Mouse (Mus musculus): ENCODE data around the gene Slc2a3.
"Not testable (repeated sequence)": the region's sequence is repeated elsewhere in the genome, so short reads cannot be mapped to it uniquely, and the experiment has no call there.

Gene Slc2a3

DNA sequence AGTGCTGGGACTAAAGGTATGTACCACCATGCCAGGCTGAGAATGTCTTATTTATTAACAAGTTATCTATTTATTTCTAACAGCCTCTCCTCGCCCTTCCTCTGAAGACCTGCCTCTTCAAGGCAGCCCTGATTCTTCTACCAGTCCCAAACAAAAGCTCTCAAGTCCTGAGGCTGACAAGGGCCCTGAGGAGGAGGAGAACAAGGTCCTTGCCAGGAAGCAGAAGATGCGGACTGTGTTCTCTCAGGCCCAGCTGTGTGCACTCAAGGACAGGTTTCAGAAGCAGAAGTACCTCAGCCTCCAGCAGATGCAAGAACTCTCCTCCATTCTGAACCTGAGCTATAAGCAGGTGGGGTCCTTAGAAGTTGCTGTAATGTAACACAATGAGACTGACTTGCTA lies 90.0 kb downstream of the Slc2a3 start:
- DNase-seq (ENCODE audit: low read depth, low spot score), result no peak

DNA sequence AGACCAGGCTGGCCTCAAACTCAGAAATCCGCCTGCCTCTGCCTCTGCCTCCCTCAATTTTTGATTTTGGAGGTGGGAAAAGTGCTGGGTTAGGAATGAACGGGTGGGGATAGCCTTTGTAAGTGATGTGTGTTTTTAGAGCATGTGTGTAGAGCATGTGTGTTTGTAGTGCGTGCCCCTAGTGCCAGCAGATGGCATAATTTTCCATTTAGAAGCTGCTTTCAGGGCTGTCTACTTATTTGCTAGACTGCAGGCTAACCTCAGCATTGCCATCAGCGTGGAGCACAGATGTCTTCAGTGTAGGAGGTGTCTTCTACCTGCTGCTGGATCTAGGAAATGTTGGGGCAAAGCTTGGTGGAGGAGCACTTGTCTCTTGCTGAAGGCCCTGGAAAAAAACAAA lies 92.6 kb downstream of the Slc2a3 start:
- no peak for DNase-seq (ENCODE audit: low read depth, low spot score)

DNA sequence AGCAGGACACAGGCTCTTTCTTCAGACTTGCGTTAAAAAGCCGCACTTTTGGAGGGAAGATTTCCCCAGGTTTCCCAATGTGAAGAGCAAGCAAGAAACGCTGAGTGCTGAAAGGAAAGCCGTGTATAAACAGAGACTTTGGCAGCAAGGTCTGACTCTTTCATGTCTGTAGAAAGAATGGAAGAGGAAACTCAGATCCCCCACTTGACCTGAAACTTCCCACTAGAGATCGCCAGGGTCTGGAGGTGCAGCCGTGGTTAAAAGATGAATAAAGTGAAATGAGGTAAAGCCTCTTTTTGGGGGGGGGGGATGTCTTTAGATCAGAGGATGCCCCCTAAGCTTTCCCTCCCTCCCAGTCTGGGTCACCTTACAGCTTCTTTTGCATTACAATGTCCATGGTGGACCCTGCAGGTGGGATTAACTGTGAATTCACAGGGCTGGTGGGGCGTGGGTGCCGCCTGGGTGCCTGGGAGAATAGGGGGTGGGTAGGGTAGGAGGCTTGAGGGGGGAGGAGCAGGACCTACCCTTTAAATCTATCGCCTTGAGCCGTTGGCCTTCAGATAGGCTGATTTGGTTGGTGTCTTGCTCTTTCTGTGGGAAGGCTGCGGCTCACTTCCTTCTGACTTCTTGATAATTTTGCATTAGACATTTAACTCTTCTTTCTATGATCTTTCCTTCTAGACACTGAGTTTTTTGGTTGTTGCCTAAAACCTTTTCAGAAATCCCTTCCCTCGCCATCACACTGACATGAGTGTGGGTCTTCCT lies 94.2 kb downstream of the Slc2a3 start, which contains the start of gene Nanog:
Gene Nanog (plus strand): TSS at position 454 of the 765 bp plus-strand sequence.
- DNase-seq (ENCODE audit: low read depth, low spot score), result no peak

DNA sequence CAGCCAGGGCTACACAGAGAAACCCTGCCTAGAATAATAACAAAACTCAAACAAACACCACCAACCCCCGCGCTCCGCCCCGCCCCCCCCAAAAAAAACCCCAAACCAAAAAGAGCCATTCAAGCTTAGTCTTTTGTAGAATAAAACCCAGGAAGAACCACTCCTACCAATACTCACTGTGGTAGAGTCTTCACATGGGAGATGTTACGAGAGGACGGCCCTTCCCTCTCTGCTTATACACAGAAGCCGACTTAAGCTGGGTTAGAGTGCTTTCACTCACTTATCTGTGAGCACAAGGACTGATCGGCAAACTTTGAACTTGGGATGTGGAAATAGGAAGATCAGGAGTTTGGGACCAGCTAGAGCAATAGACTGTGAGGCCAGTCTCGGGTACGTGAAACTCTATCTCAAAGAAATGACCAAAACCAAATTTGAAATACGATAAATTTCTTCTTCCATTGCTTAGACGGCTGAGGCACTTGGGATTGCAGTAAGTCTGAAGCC lies 95.1 kb downstream of the Slc2a3 start:
- DNase-seq (ENCODE audit: low read depth, low spot score), result no peak

DNA sequence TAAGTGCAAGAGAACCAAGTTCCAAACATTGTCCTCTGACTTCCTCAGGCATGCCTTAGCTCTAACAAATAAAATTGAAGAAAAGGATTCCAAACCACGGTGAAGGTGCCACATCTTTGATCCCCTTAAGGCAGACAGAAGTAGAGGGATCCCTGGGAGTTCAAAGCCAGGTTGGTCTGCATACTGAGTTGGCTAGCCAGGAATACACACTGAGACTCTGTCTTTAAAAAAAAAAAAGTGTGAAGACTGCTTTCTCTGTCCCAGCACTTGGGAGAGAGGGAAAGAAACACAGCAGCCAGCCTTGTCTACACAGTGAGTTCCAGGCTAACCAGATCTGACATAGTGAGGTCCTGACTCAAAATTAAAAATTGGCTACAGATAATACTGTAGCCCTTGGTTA lies 97.7 kb downstream of the Slc2a3 start:
- no peak for DNase-seq (ENCODE audit: low read depth, low spot score)

DNA sequence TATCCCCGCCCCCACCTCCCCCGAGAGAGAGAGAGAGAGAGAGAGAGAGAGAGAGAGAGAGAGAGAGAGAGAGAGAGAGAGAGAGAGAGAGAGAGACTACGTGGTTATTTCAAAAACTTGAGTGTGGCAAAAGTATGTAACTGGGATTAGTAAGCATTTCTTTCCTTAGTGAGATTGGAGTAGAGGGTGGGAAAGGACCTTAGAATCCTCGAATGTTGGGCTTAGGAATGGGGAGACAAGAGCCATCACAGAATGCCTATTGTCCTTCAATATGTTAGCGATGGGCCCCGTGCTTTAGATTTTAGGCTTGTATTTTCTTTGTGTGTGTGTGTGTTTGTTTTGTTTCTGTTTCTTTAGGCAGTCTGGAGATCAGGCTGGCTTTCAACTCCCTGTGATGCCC lies 98.2 kb downstream of the Slc2a3 start:
- no peak for DNase-seq (ENCODE audit: low read depth, low spot score)

DNA sequence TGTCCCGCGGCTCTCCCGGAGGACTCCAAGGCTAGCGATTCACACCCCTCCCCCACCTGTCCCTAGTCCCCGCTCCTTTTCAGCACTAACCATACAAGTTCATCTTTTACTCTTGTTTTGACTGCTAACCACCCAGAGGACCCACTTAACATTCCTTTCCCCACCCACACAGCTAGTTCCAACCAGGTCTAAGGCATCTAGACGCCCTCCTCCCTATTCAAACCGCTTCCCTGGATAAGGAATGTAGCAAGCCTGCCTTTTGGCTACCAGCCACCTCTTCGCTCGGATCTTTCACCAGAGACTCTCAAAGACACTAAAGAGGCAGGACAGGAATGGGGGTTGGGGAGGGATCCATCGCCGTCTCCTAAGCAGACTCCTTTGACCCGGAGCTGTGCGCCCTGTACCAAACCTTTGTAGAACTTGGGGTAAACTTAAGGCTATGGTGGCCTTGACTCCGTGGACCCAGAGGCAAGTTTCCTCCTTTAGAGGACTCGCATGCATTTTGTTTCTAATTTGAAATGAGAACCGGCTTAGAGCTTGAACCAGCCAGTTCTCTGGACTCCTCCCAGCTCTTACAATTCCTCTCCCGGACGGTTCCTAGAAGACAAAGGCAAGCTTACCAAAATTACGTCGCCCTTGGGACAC lies 98.8 kb downstream of the Slc2a3 start:
- no peak for DNase-seq (ENCODE audit: low read depth, low spot score)

DNA sequence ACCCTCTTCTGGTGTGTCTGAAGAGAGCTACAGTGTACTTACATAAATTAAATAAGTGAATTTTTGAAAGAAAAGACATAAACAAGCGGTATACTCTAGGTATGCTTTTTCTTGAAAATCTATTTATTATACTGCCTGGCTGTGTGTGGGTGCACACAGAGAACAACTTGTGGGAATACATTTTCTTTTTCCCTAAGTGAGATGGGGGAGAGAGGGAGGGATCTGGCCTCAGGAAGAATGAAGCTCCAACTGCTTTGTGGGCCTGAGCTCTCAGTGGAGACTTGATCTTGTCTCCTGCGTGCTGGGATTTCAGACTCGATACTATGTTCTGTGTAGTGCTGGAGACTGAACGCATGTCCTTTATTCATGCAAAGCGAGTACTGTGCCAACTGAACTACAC lies 99.6 kb downstream of the Slc2a3 start:
- DNase-seq (ENCODE audit: low read depth, low spot score), result no peak

DNA sequence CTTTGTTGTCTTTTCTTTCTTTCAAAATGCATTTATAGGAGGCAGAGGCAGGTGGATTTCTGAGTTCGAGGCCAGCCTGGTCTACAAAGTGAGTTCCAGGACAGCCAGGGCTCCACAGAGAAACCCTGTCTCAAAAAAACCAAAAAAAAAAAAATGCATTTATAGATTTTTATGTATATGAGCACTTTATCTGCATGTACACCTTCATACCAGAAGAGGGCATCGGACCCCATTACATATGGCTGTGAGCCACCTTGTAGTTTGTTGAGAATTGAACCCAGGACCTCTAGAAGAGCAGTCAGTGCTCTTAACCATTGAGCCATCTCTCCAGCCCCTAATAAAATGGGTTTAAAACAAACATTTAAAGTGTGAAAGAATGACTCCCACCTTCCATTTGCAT lies 101.8 kb downstream of the Slc2a3 start:
- not testable (repeated sequence) for DNase-seq (ENCODE audit: low read depth, low spot score)

DNA sequence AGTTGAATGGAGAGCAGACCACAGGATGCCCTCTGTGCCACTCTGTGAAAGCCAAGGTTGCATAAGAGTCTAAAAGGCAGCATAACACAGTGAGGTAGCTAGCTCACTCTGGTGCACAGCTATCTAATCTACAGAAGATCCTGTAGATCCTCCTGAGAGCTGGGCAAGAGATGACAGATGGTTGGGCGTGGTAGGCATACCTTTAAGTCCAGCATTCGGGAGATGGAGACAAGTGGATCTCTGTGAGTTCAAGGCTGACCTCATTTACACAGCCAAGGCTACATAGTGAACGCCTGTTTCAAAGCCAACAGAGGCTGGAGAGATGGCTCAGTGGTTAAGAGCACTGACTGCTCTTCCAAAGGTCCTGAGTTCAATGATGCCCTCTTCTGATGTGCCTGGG lies 106.0 kb downstream of the Slc2a3 start:
- DNase-seq (ENCODE audit: low read depth, low spot score), result no peak

DNA sequence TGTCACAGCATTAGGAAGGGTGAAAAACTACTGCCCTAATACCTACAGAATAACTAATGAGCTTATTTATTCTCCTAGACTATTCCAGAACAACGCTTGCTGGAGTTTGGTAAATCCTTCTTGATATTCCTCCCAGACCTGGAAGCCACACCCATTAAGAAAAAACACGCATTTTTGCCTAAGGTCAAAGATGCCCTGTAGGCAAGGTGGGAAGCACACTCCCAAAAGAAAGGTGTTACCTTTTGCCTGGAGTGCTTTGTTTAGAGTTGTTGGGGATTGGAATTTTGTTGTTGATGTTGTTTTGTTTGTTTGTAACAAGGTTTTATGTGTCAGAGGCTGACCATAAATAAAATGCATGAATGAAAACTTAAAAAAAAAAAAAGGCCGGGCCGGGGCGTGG lies 111.4 kb downstream of the Slc2a3 start:
- no peak for DNase-seq (ENCODE audit: low read depth, low spot score)

DNA sequence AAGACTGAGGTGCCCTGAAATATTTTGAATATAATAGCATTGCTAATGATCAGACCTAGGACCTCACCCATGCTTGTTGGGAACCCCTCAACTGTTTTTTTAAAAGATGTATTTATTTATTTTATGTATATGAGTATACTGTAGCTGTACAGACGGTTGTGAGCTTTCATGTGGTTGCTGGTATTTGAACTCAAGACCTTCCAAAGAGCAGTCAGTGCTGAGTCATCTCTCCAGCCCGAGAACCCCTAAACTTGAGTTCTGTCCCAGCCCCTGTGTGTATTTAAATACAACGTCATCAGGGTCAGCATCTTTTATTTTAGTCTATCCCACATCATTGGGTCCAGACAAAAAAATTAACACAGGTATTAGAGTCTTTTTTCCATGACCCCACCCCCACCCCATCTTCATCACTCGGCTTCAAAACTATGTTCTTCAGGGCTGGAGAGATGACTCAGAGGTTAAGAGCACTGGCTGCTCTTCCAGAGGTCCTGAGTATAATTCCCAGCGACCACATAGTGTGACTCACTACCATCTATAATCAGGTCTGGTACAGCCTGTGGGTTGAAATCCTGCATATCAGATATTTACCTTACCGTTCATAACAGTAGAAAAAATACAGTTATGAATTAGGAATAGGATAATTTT lies 111.9 kb downstream of the Slc2a3 start:
- no peak for DNase-seq (ENCODE audit: low read depth, low spot score)

DNA sequence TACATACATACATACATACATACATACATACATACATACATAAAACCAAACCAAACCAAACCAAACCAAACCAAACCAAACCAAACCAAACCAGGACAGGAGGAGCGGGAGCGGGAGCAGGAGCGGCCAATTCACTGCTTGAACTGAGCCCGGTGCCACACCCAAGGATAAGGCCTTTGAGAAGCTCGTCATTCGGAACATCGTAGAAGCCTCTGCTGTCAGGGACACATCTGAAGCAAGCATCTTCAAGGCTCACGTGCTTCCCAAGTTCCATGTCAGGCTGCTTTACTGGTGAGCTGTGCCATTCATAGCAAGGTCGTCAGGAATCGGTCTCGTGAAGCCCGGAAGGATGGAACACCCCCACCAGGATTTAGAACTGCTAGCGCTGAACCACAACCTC lies 114.7 kb downstream of the Slc2a3 start:
- no peak for DNase-seq (ENCODE audit: low read depth, low spot score)

DNA sequence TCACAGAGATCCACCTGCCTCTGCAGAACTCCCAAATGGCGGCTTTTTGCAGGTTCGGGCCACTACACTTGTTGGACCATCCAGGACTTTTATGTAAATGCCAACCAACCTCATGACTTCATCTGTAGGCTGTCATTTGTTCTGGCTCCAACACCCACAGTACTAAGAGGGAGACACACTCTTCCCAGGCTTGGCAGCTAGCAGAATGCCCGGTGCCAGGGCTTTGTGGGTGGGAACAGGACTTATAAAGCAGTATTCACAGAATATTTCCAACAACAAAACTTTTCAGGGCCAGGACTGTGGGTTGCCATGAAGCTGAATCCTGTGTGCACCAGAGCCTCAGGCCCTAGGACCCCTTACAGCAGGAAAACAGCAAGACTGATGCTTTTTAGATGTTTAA lies 118.8 kb downstream of the Slc2a3 start:
- no peak for DNase-seq (ENCODE audit: low read depth, low spot score)

Data from brain, embryonic 18.5 days (tissue).